Mouse (Mus musculus) erythroblast, embryonic 14.5 days (primary cell): Measurements from ENCODE around the gene 9230102O04Rik.

ENCODE experiments used
- GATA1 ChIP-seq: IDR thresholded peaks from 2 replicates; pipeline ENCODE4 v1.6.1; 2012; ENCODE audit warnings: low read length, inconsistent platforms, mixed read lengths
- TAL1 ChIP-seq: IDR thresholded peaks from 3 replicates; pipeline ENCODE4 v1.6.1; 2012; ENCODE audit warnings: low read length, inconsistent platforms, mixed read lengths

GRCm38 (mm10) chr2:9886921-9887610, 2.3 kb downstream of the 9230102O04Rik start:
- TF ChIP-seq TAL1 = no peak
- TF ChIP-seq GATA1 = no peak
